Mouse (Mus musculus) embryonic fibroblast, embryonic 13.5 days (primary cell): Measurements from ENCODE around the gene Syngr4.

Experiments used
- CTCF ChIP-seq: IDR thresholded peaks from 2 replicates; pipeline ENCODE4 v1.5.1; 2011; ENCODE audit warnings: mild to moderate bottlenecking, control low read depth, low read length, moderate library complexity, borderline replicate concordance; ENCODE audit not compliant: insufficient read depth
- POLR2A ChIP-seq: IDR thresholded peaks from 2 replicates; pipeline ENCODE4 v1.6.1; 2011; ENCODE audit warnings: low read depth, mild to moderate bottlenecking, control low read depth, low read length, moderate library complexity

- no peak for TF ChIP-seq CTCF
- TF ChIP-seq POLR2A: no peak
Measured at GRCm38 (mm10) chr7:45941986-45942385, 45.5 kb upstream of the Syngr4 start.
